Mouse (Mus musculus) stomach, postnatal 0 days (tissue): ENCODE measurements around the gene Vmn1r1. TPM values are rescaled to one million over a fixed set of nuclear protein-coding genes. Genes with fewer than 3 reads are reported as not detected.
A peak's percentile ranks its signal among the peaks of the same experiment; 100 is the strongest.

ENCODE experiments used
- ATAC-seq: fragments of 200-750 bp; cut with Nextera tagmentation; 2 replicates; pipeline ENCODE4 v1.8.0; 2017; ENCODE audit not compliant: low FRiP score, low TSS enrichment
- DNase-seq: peaks from one replicate; pipeline ENCODE4 v3.0.0-alpha.2; 2016; ENCODE audit warnings: low spot score
- H3K27ac ChIP-seq: fragments of 300-500 bp; sonication (generic); replicated peaks from 2 replicates; pipeline ENCODE4 v1.5.1; 2014; ENCODE audit warnings: mild to moderate bottlenecking, control low read depth
- H3K27me3 ChIP-seq: fragments of 300-500 bp; sonication (generic); 2 replicates; pipeline ENCODE4 v1.6.1; 2014; ENCODE audit warnings: low read length; ENCODE audit not compliant: control insufficient read depth, insufficient read depth
- H3K36me3 ChIP-seq: fragments of 300-500 bp; sonication (generic); 2 replicates; pipeline ENCODE4 v1.6.1; 2014; ENCODE audit warnings: low read length, mixed read lengths; ENCODE audit not compliant: control insufficient read depth, insufficient read depth
- H3K4me1 ChIP-seq: fragments of 300-500 bp; sonication (generic); replicated peaks from 2 replicates; pipeline ENCODE4 v1.6.1; 2014; ENCODE audit warnings: antibody characterized with exemption; ENCODE audit not compliant: control insufficient read depth, insufficient read depth
- H3K4me2 ChIP-seq: fragments of 300-500 bp; sonication (generic); replicated peaks from 2 replicates; pipeline ENCODE4 v1.6.1; 2014; ENCODE audit warnings: low read depth, mild to moderate bottlenecking, control low read depth, moderate library complexity
- H3K4me3 ChIP-seq: fragments of 300-500 bp; sonication (generic); 2 replicates; pipeline ENCODE4 v1.5.1; 2014; ENCODE audit warnings: low read depth, low read length, control low read depth
- H3K9ac ChIP-seq: fragments of 300-500 bp; sonication (generic); 2 replicates; pipeline ENCODE4 v1.6.1; 2014; ENCODE audit warnings: mild to moderate bottlenecking, low read length, control low read depth, mixed read lengths
- H3K9me3 ChIP-seq: fragments of 300-500 bp; sonication (generic); 2 replicates; pipeline ENCODE4 v1.6.1; 2016; ENCODE audit warnings: low read length; ENCODE audit not compliant: control insufficient read depth
- CTCF ChIP-seq: IDR thresholded peaks from 2 replicates; pipeline ENCODE4 v1.5.1; 2016; ENCODE audit warnings: antibody characterized with exemption, low read depth, mild to moderate bottlenecking, moderate library complexity
- EP300 ChIP-seq: optimal IDR thresholded peaks from 2 replicates; pipeline ENCODE3; 2016; ENCODE audit warnings: antibody characterized with exemption
- WGBS: fragments of 180-500 bp; shearing (Covaris S2); extraction: QIAGEN DNeasy Blood & Tissue Kit; methylation state at CpG from one replicate; pipeline ENCODE4 v1.1.7; 2014; 5-methylcytosine and 5-hydroxymethylcytosine counted together
- polyA plus RNA-seq: library from polyadenylated mRNA; unstranded; fragments of >200 nt; fragmentation: Nextera tagmentation; extraction: Ambion mirVana; gene quantifications from 2 replicates; pipeline ENCODE4 v1.2.1, GENCODE M21; 2015

Vmn1r1 gene
- polyA plus RNA-seq, 1 experiment from 2014 or later = not detected

GRCm38 (mm10) chr1:182113587-182114500 lies 50.4 kb downstream of the Vmn1r1 start:
- Histone ChIP-seq H3K27ac (no peak overlapping the region), H3K9me3 (no peaks in the 10 kb centered on the region), H3K4me1 (peaks cover 4% of the 10 kb centered on the region; the same call in 1 of the 2 replicates), H3K4me3 (no peak overlapping the region), H3K4me2 (no peak overlapping the region), H3K9ac (no peak overlapping the region), H3K36me3 (no peaks in the 10 kb centered on the region), H3K27me3 (no peaks in the 10 kb centered on the region)
- WGBS = 51% methylated on average over 19 of the region's 19 CpGs
- TF ChIP-seq EP300 = no peak
- TF ChIP-seq CTCF = no peak
- DNase-seq (no peak), ATAC-seq (no peak)

- DNase-seq (no peak), ATAC-seq (no peak)
- Histone ChIP-seq H3K36me3 (no peaks in the 10 kb centered on the region), H3K9me3 (no peaks in the 10 kb centered on the region), H3K4me3 (no peak overlapping the region), H3K4me1 (peaks cover 4% of the 10 kb centered on the region; the same call in 1 of the 2 replicates), H3K27me3 (no peaks in the 10 kb centered on the region), H3K9ac (no peak overlapping the region), H3K4me2 (no peak overlapping the region), H3K27ac (no peak overlapping the region)
- TF ChIP-seq CTCF (peak; percentile 24), EP300 (no peak)
- WGBS = 85% methylated on average over 11 of the region's 11 CpGs
These were observed 51.2 kb downstream of the Vmn1r1 start for GRCm38 (mm10) chr1:182113131-182113530.

DNA sequence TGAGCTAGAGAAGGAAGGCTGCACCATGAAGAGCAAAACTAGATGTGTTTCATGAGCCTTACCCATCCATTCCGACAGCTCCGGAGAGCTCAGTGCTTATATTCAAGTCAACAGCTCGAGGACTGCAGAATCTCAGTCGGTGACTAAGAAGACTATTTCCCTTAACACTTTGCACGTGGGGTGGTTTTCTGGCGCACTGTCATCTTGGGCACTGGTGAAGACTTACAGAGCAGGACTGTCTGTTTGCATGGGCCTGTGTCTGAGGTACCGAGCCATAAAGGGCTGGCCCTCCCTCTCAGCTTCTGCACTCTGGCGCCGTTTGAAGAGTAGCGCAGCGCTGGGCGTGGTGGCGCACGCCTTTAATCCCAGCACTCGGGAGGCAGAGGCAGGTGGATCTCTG lies 51.9 kb downstream of the Vmn1r1 start:
- H3K4me3 ChIP-seq = no peak overlapping the region
- H3K4me2 ChIP-seq = no peak overlapping the region
- H3K27ac ChIP-seq = no peak overlapping the region
- H3K36me3 ChIP-seq = no peaks in the 10 kb centered on the region
- TF ChIP-seq CTCF (no peak), EP300 (no peak)
- H3K4me1 ChIP-seq = peaks cover 4% of the 10 kb centered on the region; the same call in 1 of the 2 replicates
- H3K27me3 ChIP-seq = no peaks in the 10 kb centered on the region
- DNase-seq (no peak), ATAC-seq (no peak)
- no peak overlapping the region for H3K9ac ChIP-seq
- H3K9me3 ChIP-seq = no peaks in the 10 kb centered on the region
- WGBS = 76% methylated on average over 15 of the region's 15 CpGs

- Histone ChIP-seq H3K4me3 (no peak overlapping the region), H3K9me3 (no peaks in the 10 kb centered on the region), H3K27ac (peak overlapping the region; percentile 71; the same call in 1 of the 2 replicates), H3K36me3 (no peaks in the 10 kb centered on the region), H3K4me1 (peaks cover 4% of the 10 kb centered on the region; the same call in 1 of the 2 replicates), H3K9ac (no peak overlapping the region), H3K27me3 (no peaks in the 10 kb centered on the region), H3K4me2 (no peak overlapping the region)
- TF ChIP-seq EP300 (peak; percentile 21), CTCF (no peak)
- DNase-seq (peak; percentile 79), ATAC-seq (peak; percentile 61)
- WGBS = 52% methylated on average over 14 of the region's 14 CpGs
These were observed 52.6 kb downstream of the Vmn1r1 start for GRCm38 (mm10) chr1:182111386-182112317.

GRCm38 (mm10) chr1:182110708-182111385 lies 53.4 kb downstream of the Vmn1r1 start:
- no peaks in the 10 kb centered on the region for H3K36me3 ChIP-seq
- H3K4me2 ChIP-seq = no peak overlapping the region
- no peak overlapping the region for H3K4me3 ChIP-seq
- H3K27me3 ChIP-seq = no peaks in the 10 kb centered on the region
- H3K27ac ChIP-seq = peak overlapping the region; percentile 35; the same call in 1 of the 2 replicates
- peaks cover 4% of the 10 kb centered on the region; the same call in 1 of the 2 replicates for H3K4me1 ChIP-seq
- WGBS = 58% methylated on average over 15 of the region's 15 CpGs
- H3K9me3 ChIP-seq = no peaks in the 10 kb centered on the region
- DNase-seq = peak; percentile 50
- TF ChIP-seq EP300 = no peak
- TF ChIP-seq CTCF = no peak
- no peak for ATAC-seq
- no peak overlapping the region for H3K9ac ChIP-seq
